Mouse (Mus musculus) liver, postnatal 0 days (tissue): Measurements from ENCODE around the gene Rack1. TPM values are rescaled to one million over a fixed set of nuclear protein-coding genes. Genes with fewer than 3 reads are reported as not detected.

Experiments
- ATAC-seq: fragments of 200-750 bp; cut with Nextera tagmentation; 2 replicates; pipeline ENCODE4 v1.8.0; 2017; ENCODE audit warnings: mild to moderate bottlenecking, moderate library complexity
- DNase-seq: peaks from one replicate; pipeline ENCODE4 v3.0.0-alpha.2; 2016
- H3K27ac ChIP-seq: fragments of 300-500 bp; sonication (generic); 2 replicates; pipeline ENCODE4 v1.5.1; 2014; ENCODE audit warnings: antibody characterized with exemption, moderate library complexity, mild to moderate bottlenecking, low read depth
- H3K27me3 ChIP-seq: fragments of 300-500 bp; sonication (generic); 2 replicates; pipeline ENCODE4 v1.6.1; 2014; ENCODE audit warnings: low read length, control low read depth, mixed read lengths; ENCODE audit not compliant: insufficient read depth
- H3K36me3 ChIP-seq: fragments of 300-500 bp; sonication (generic); replicated peaks from 2 replicates; pipeline ENCODE4 v1.6.1; 2014; ENCODE audit warnings: mild to moderate bottlenecking, control low read depth, low read length, moderate library complexity, mixed read lengths; ENCODE audit not compliant: insufficient read depth
- H3K4me1 ChIP-seq: fragments of 300-500 bp; sonication (generic); 2 replicates; pipeline ENCODE4 v1.6.1; 2014; ENCODE audit warnings: antibody characterized with exemption, mild to moderate bottlenecking, control low read depth; ENCODE audit not compliant: insufficient read depth
- H3K4me2 ChIP-seq: fragments of 300-500 bp; sonication (generic); 2 replicates; pipeline ENCODE4 v1.6.1; 2014; ENCODE audit warnings: low read depth, mild to moderate bottlenecking, low read length, moderate library complexity, mixed read lengths
- H3K4me3 ChIP-seq: fragments of 300-500 bp; sonication (generic); 2 replicates; pipeline ENCODE4 v1.5.1; 2014; ENCODE audit warnings: low read depth, low read length
- H3K9ac ChIP-seq: fragments of 300-500 bp; sonication (generic); replicated peaks from 2 replicates; pipeline ENCODE4 v1.6.1; 2014; ENCODE audit warnings: mild to moderate bottlenecking, moderate library complexity
- H3K9me3 ChIP-seq: fragments of 300-500 bp; sonication (generic); 2 replicates; pipeline ENCODE4 v1.6.1; 2016; ENCODE audit warnings: mild to moderate bottlenecking, control low read depth, low read length, mixed read lengths
- CTCF ChIP-seq: sonication (generic); IDR thresholded peaks from 2 replicates; pipeline ENCODE4 v1.5.1; 2016; ENCODE audit warnings: antibody characterized with exemption, low read depth
- EP300 ChIP-seq: IDR thresholded peaks from 2 replicates; pipeline ENCODE4 v1.6.1; 2016; ENCODE audit warnings: antibody characterized with exemption, low read depth, mild to moderate bottlenecking
- WGBS: fragments of 180-500 bp; shearing (Covaris S2); extraction: QIAGEN DNeasy Blood & Tissue Kit; methylation state at CpG from one replicate; pipeline ENCODE4 v1.1.7; 2014; ENCODE audit not compliant: insufficient replicate concordance; 5-methylcytosine and 5-hydroxymethylcytosine counted together
- polyA plus RNA-seq: library from polyadenylated mRNA; unstranded; fragments of >200 nt; fragmentation: Nextera tagmentation; extraction: Ambion mirVana; gene quantifications from 2 replicates; pipeline ENCODE4 v1.2.1, GENCODE M21; 2015

The Rack1 gene
- polyA plus RNA-seq, 1 experiment from 2014 or later, result 398 TPM

- Histone ChIP-seq H3K4me1 (peaks cover 4% of the 10 kb centered on the region; the same call in 1 of the 2 replicates), H3K27ac (no peak overlapping the region), H3K4me2 (no peak overlapping the region), H3K27me3 (no peaks in the 10 kb centered on the region), H3K9ac (no peak overlapping the region), H3K4me3 (no peak overlapping the region), H3K9me3 (no peaks in the 10 kb centered on the region), H3K36me3 (peaks cover 95% of the 10 kb centered on the region)
- DNase-seq (no peak), ATAC-seq (peak; percentile 14; the same call in 1 of the 2 replicates)
- WGBS, result 59% methylated on average over 14 of the region's 14 CpGs
- no peak for TF ChIP-seq CTCF
- no peak for TF ChIP-seq EP300
These were observed 7.6 kb downstream of the Rack1 start for GRCm38 (mm10) chr11:48807563-48808303.

- Histone ChIP-seq H3K9ac (no peak overlapping the region), H3K27me3 (no peaks in the 10 kb centered on the region), H3K36me3 (peaks cover 89% of the 10 kb centered on the region), H3K4me3 (no peak overlapping the region), H3K27ac (no peak overlapping the region), H3K4me2 (no peak overlapping the region), H3K9me3 (no peaks in the 10 kb centered on the region), H3K4me1 (no peaks in the 10 kb centered on the region)
- DNase-seq, result no peak
- no peak for ATAC-seq
- no peak for TF ChIP-seq EP300
- no peak for TF ChIP-seq CTCF
These were observed 8.1 kb downstream of the Rack1 start for GRCm38 (mm10) chr11:48808304-48808646.

- WGBS, result 66% methylated on average over 16 of the region's 16 CpGs
- TF ChIP-seq EP300 (no peak), CTCF (no peak)
- ATAC-seq, result no peak
These were observed 8.8 kb downstream of the Rack1 start for GRCm38 (mm10) chr11:48808737-48809433.

GRCm38 (mm10) chr11:48809434-48809830 lies 9.3 kb downstream of the Rack1 start:
- DNase-seq (no peak), ATAC-seq (no peak)
- Histone ChIP-seq H3K4me3 (no peak overlapping the region), H3K4me2 (no peak overlapping the region), H3K27me3 (no peaks in the 10 kb centered on the region), H3K36me3 (peaks cover 78% of the 10 kb centered on the region), H3K4me1 (peaks cover 6% of the 10 kb centered on the region), H3K9ac (no peak overlapping the region), H3K9me3 (no peaks in the 10 kb centered on the region), H3K27ac (no peak overlapping the region)
- WGBS, result 64% methylated on average over 4 of the region's 4 CpGs
- TF ChIP-seq CTCF (no peak), EP300 (no peak)

More at GRCm38 (mm10) chr11:48808737-48809433, 8.8 kb downstream of the Rack1 start:
- H3K9me3 ChIP-seq, result no peaks in the 10 kb centered on the region
- H3K27ac ChIP-seq, result no peak overlapping the region
- no peak overlapping the region for H3K4me2 ChIP-seq
- H3K4me3 ChIP-seq, result no peak overlapping the region
- H3K9ac ChIP-seq, result peak overlapping the region; percentile 21; the same call in 1 of the 2 replicates
- H3K36me3 ChIP-seq, result peaks cover 83% of the 10 kb centered on the region
- no peaks in the 10 kb centered on the region for H3K27me3 ChIP-seq
- no peak for DNase-seq
- peaks cover 2% of the 10 kb centered on the region; the same call in 1 of the 2 replicates for H3K4me1 ChIP-seq

- peaks cover 12% of the 10 kb centered on the region for H3K4me1 ChIP-seq
- no peak overlapping the region for H3K9ac ChIP-seq
- H3K36me3 ChIP-seq, result peaks cover 71% of the 10 kb centered on the region
- TF ChIP-seq CTCF (no peak), EP300 (no peak)
- H3K9me3 ChIP-seq, result no peaks in the 10 kb centered on the region
- DNase-seq (no peak), ATAC-seq (no peak)
- no peak overlapping the region for H3K4me3 ChIP-seq
- H3K27ac ChIP-seq, result no peak overlapping the region
- H3K27me3 ChIP-seq, result no peaks in the 10 kb centered on the region
- 48% methylated on average over 2 of the region's 2 CpGs for WGBS
- no peak overlapping the region for H3K4me2 ChIP-seq
These were observed 10.0 kb downstream of the Rack1 start for GRCm38 (mm10) chr11:48810142-48810541.

GRCm38 (mm10) chr11:48813782-48814181 lies 13.7 kb downstream of the Rack1 start:
- Histone ChIP-seq H3K27me3 (no peaks in the 10 kb centered on the region), H3K4me3 (no peak overlapping the region), H3K36me3 (peaks cover 35% of the 10 kb centered on the region), H3K9ac (no peak overlapping the region), H3K4me1 (peaks cover 27% of the 10 kb centered on the region), H3K4me2 (no peak overlapping the region), H3K27ac (no peak overlapping the region), H3K9me3 (no peaks in the 10 kb centered on the region)
- DNase-seq, result no peak
- no peak for TF ChIP-seq CTCF
- no peak for TF ChIP-seq EP300
- ATAC-seq, result no peak
